Mouse (Mus musculus): ENCODE data around the gene Itpkc.

Itpkc gene

DNA sequence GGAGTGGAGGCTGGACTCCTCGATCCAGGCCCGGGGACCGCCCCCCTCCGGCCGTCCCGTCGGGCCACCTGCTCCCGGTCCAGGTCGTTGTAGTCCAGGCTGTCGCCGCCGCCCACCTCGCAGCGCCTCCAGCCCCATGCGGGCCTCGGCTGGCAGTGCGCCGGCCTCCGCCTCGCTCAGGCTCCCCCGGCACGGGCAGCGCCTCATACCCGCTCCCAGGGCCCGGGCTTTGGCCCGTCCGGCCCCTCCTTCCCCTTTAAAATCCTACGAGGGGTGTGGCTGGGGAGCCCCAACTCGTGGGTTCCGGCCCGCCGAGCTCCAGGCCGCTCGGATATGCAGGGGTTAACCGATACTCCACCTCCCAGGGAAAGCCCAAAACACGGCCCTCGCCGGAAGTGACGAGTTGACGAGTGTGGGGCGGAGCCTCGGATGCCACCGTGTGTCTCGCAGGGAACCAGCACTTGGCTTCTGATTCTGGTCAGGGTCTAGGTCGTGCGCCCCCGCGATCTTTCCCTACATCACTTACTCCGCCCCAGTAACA is at the start of gene Itpkc:
TSS of gene Itpkc (minus strand) at position 381 of the 541 bp plus-strand sequence.
- peak; percentile 89 for DNase-seq

DNA sequence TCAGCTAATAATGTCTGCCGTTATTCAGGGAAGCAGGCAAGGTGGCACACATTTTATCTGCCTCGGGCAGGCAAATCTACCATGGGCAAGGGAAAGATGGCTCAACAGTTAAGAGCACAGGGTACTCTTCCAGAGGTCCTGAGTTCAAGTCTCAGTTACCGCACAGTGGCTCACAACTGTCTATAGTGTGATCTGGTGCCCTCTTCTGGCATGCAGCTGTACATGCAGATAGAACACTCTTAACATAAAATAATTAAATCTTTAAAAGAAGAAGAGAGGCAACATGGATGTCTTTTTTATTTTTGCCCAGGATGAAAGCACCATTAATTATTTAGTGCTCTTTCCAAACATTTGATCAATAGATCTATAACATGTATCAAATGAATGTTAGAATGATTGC is 48.7 kb upstream of the Itpkc start:
- no peak for DNase-seq

DNA sequence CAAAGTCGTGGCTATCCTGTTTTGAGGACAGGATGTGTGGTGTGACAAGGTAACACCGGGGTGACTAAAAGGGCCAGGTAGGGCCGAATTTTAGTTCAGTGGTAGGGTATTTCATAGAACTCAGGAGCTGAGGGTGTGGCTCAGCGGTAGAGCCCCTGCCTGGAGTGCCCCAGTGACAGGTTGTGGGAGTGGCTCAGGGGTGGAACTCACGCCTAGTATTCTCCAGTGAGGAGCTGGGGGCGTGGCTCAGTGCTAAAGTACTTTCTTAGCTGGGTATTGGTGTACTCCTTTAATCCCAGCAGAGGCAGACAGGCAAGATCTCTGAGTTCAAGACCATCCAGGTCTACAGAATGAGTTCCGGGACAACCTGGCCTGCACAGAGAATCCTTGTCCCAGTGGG is 47.6 kb upstream of the Itpkc start:
- no peak for DNase-seq

DNA sequence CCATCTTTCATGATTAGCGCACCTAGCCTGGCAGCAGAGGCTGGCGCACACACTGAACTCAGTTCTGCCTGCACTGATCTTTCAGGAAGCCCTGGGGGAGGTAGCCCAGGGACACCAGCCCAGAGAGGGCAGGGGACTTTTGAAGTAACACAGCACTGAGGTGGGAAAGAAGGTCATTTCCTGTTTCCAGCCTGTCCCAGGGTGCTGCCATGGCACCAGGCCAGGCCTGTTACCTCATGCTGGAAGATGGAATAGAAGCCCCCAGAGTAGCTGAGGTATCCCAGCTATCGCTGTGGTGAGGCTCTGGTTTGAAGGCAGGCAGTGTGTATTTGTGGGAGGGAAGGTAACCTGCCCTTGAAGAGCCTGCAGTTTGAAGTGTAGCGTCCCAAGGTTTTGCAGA is 46.5 kb upstream of the Itpkc start:
- no peak for DNase-seq

DNA sequence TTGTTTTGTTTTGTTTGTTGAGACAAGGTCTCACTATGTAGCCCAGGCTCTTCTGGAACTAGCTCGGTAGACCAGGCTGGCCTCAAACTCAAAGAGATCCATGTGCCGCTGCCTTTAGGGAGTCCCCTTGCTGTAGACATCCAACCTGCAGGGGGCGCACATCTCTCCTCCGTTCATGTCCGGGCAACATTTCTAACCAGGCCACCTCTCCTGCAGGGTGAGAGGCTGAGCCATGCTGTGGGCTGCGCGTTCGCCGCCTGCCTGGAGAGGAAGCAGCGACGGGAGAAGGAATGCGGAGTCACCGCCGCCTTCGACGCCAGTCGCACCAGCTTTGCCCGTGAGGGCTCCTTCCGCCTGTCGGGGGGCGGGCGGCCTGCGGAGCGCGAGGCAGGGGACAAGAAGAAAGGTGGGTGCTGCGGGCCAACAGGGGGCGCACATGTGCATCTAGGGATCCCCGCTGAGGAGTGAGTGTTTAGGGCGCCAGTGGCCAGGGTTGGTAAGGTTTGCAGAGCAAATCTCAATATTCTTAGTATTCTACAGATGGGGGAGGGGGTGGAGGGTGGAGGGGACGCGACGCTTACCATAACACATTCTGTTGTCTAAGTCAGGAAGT is 45.4 kb upstream of the Itpkc start:
- DNase-seq, result no peak

DNA sequence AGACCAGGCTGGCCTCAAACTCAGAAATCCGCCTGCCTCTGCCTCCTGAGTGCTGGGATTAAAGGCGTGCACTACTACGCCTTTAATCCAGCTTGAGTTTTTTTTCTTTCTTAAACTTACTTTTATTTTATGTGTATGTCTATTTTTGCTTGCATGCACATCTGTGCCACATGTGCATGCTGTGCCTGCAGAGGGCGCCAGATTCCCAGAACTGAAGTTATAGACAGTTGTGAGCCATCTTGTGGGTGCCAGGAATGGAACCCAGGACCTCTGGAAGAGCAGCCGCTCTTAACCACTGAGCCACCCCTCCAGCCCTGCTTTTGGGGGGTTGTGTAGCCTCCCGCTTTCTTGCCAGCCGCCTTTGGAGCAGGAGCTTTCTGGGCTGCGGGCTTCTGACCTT is 43.0 kb upstream of the Itpkc start:
- no peak for DNase-seq

DNA sequence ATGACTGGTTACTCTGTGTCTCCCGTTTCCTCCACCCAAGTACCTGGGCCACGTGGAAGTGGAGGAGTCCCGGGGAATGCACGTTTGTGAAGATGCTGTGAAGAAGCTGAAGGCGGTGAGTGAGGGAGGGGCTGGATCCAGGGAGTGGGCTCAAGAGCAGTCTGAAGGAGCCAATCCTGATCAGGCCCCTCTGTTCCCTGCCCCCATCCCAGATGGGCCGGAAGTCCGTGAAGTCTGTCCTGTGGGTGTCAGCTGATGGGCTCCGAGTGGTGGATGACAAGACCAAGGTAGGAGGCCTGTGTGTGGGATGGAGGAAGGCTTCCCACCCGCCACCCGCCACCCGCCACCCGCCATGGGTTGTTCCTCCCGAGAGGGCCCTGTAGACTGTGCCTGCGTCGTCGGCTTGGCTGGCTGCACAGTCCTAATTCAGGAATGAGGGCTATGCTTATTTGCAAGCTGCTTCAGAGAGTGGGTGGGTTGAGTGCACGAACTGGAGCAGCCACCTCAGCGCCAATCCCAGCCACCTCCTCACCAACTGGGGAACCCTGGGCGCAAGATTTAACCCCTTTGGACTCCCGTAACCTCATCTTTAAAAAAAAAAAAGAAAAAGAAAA is 38.2 kb upstream of the Itpkc start:
- DNase-seq, result no peak

DNA sequence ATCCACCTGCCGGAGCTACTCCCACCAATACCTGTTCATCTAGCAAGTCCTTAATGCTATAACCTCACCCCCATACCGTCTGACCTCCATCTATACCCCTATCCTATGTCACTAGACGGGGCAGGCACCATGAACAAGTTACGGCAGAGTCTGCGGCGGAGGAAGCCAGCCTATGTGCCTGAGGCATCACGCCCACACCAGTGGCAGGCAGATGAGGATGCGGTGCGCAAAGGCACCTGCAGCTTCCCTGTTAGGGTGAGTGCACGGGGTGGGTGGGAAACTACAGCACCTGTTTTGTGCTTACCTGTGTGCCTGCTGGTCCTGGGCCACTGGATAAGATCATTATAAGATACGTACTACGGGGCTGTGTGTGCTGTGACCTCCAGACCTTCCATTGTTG is 36.3 kb upstream of the Itpkc start:
- DNase-seq, result no peak

DNA sequence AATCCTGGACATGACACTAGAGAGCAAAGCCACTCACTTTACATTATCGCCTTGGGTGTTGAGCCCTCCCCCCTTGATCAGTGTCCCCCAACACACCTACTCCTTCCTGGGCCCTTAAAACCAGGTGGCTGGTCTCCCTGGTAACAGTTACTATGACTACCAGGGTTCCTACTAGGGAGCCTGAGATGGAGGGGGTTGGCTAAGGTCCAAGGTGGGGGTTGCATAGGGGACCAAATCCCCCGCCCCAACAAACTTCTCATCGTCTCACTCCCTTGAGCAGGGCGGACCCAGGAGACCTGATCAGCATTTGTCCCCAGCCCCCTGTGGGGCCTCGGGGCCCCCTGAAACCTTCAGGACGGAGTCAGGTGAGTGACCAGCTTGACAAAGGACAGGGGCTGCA is 33.4 kb upstream of the Itpkc start:
- peak; percentile 40 for DNase-seq

DNA sequence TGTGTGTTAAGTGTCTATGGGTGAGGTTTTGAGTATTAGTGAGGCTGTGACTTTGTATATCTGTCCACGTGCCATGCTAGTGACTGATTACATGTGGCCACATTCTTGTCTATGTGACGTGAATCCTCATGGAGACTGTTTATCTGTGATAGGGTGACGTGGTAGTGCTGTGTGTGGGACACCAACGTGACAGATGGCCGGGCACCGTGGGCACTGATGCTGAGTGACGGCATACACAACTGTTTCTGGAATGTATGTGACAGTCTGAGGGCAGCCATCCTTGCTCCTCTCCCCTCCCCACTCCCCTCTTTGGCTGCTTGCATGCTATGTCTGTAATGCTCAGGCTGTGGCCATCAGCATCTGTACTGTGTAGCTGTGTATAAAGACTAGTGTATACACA is 32.4 kb upstream of the Itpkc start:
- peak; percentile 62 for DNase-seq

DNA sequence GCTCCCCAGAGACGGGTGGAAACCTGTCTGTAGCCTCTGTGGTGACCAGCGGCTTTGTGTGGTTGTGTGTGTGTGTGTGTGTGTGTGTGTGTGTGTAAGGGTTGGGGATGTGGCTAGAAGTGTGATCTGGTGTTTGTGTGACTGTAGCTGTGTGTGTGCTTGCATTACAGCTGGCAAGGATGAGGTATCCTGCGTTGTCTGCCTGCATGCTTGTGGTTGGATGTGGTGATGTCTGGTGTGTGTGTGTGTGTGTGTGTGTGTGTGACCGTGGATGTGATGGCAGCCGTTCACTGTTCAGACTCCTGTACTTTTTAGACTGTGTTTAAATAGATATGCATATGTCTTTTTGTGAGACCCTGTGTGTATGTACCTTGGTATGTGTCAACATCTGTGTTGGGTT is 31.3 kb upstream of the Itpkc start:
- peak; percentile 53 for DNase-seq

DNA sequence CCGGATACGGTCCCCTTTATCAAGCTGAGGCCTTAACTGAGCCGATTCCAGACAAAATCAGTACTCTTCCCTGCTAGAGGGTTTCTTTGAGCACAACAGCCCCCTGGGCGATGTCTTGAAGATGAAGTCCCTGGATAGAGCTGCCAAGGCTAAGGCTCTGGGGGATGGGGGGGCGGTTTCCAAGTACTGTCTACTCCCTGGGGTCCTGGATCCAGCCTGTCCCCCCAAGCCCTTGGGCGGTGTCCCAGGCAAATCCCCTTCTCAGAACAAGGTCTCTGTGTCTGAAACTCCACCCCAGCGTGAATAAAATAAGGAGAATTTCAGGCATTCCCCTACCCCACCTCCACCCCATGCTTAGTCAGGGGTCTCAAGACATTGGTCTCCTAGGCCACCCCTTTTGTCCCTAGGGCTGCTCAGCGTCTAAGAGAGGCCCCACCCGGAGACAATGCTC is 30.8 kb upstream of the Itpkc start:
- peak; percentile 72 for DNase-seq

DNA sequence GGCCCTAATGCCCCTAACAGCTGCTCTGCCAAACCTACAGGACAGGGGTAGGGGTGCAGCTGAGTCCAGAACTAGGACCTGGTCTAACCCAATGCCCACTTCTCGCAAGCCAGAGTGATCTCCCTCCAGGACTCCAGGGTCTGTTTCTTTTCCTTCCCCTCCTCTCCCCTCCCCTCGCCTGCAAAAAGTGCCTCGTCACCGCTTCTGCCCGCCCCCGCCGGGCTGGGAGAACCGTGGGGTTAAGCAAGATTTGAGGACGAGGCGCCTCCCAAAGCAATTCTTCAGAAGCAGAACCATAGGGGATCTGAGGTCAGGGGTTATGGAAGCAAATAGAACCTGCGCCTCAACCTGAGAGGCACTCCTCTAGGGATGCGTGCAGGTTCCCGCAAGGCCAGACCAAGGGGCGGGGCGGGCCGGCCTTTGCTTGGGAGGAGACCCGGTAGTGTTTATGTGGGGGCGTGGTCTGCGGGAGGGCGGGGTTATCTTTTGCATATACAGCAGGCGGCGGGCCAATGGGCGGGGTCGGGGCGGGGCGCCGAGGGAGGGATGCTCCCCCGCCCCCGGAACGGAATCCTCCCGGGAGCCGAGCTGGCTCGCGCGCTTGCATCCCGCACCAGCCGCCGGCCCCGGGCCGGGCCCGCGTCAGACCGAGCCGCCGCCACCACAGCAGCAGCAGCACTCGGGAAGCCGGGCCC is 29.9 kb upstream of the Itpkc start, which contains the start of gene Numbl:
TSS of gene Numbl (plus strand) at position 229 of the 695 bp plus-strand sequence.
- peak; percentile 97 for DNase-seq

DNA sequence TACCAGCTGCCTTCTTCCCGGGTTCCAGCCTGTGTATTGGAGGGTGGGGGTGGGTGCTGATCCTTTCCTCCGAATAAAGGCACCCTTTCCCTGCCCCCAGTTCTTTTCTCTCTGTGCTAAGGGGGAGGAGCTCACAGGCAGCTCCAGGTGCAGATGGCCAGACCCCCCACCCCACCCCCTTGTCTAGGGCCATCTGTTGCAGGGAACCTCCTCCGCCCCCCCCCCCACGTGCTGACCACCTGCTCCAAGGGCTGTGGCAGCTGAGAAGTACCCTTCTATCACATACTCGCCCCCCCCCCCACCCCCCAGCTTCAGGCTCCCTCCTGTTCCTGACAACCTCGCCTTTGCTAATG is 29.4 kb upstream of the Itpkc start:
- peak; percentile 60 for DNase-seq

DNA sequence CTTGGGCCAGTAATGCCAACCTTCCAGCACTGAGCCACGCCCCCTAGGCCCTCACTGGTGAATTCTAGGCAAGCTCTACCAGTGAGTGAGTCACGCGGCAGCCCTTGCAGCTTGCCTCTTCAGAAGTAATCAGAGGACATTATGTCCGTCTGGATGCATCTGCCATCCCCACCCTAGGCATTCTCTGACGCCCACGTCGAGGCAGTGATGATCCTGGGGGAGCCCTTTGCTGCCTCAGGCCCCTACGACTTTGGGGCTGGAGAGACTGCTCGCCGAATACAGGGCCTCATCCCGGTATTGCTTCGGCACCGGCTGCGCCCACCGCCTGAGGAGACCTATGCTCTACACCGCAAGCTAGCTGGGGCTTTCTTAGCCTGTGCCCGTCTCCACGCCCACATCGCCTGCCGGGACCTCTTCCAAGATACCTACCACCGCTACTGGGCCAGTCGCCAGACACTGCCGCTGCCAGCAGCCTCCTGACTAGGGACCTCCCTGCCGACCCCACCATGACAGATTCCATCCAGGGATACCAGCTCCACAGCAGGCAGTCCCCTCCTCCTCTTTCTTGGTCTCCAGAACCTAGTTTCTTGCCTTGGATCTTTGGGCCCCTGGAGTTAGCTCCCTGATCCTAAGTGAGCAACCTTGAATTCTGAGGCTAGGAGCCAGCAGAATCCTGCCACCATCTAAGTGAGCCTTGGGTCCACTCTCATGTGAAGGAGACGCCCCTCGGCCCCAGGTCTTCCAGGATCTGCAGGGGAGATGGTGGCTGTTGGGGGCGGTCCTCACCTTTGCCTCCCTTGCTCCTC is 28.8 kb upstream of the Itpkc start:
- peak; percentile 83 for DNase-seq

DNA sequence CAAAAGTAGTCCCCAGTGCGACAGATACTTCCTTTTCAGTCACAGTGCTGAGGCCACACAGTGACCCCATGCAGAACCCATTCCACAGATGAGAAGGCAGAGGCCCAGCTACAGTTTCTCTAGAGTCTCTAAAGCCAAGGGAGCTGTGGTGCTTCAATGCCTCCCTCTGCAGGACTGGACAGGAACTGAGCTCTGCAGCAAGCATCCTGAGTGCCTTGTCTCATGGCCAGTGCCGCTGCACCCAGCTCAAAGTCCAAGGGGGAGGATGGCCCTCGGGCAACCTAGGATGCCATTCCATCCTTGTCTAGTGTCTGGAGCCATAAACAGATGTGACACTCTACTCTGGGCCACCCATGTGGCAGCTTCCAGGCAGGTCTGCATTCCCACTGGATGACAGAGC is 27.3 kb upstream of the Itpkc start:
- peak; percentile 60 for DNase-seq

DNA sequence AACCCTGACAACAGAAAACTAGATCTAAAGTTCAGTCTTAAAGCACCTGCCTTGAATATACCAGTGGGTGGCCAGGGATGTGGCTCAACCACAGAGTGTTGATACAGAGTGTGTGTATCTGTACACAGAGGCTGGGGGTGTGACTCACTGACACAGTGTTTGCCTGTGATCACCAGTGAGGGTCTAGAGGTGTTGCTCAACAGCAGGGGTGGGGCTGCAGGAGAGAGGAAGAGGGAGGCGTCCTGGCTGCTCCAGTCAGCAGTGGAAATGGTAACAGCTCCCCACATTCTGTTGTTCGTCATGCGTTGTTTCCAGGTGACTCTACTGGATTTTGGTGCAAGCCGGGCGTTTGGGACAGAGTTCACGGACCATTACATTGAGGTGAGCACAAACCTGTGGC is 23.5 kb upstream of the Itpkc start:
- DNase-seq, result no peak

DNA sequence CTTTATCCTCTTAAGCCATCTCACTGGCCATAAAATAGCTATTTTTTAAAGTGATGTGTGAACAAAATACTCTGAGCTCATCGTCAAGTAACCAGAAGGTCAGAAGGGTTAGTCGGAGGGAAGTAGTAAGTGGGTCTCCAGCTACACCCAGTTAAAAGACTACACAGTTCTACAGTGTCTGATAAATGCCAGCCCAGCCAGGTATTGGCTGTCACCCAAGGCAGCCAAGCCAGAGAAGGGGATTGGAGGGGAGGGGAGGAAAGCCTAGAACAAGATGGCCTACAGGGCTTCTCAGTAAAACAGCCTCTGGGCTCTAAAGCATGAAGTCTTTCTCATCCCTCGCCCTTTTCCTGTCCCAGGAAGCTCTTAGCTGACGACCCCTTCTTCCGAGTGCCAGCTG is 21.5 kb upstream of the Itpkc start:
- DNase-seq, result no peak

DNA sequence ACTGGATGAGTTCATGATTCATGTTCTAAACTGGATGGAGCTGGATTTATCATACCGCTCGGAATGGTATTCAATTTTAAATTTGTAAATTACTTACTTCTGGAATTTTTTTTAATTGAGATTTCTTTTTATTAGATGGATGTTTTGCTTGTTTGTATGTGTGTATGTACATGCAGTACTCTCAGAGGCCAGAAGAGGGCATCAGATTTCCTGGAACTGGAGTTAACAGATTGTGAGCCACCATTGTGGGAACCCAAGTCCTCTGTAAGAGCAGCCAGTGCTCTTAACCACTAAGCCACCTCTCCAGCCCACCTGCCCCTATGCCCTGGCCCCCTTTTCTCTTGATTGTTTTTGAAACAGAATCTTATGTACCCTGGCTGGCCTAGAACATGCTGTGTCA is 20.7 kb upstream of the Itpkc start:
- no peak for DNase-seq

DNA sequence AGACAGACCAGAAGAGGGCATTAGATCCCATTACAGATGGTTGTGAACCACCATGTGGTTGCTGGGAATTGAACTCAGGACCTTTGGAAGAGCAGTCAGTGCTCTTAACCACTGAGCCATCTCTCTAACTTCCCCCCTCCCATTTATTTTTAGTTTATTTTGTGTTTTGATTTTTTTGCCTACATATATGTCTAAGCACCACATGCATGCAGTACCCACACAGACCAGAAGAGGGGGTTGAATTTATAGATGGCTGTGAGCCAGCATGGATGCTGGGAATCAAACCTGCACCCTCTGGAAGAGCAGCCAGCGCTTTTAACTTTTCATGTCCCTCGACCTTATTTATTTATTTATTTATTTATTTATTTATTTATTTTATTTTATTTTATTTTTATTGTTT is 15.6 kb upstream of the Itpkc start:
- peak; percentile 46 for DNase-seq

DNA sequence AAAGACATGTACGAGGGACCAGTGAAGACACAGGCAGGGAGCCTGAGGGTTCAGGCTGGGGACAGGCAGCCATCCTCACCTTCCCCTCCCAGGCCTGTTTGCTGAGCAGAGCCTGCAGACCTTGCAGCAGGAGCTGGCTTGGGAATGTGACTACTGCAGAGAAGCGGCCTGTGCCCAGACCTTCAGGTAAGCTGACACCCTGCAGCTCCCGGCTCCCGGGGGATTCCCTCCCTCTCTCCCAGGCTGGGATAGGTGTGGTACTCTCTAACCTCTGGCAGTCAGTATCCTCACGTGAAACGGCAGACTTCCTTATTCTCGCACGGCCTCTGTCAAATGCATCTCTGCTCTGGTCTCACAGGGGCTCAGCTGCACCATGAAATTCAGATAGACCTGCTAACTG is 14.8 kb upstream of the Itpkc start:
- DNase-seq, result no peak

DNA sequence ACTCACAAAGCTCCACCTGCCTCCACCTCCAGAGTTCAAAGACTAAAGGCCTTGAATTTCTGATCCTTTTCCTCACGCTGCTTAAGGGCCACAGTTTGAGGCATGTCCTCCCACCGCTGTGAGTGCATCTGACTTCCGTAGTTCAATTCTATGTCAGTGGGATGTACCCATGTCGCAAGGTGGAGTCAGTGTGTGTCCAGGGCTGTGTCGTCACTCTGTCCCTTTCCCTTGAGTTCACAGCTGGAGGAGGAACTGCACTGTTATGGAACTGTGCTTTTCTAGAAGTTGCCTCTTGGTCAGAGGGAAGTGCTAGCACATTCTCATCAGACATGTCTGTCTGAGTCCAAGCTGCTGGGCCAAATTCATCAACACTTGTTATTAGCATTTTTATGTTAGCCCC is 10.1 kb upstream of the Itpkc start:
- DNase-seq, result no peak

DNA sequence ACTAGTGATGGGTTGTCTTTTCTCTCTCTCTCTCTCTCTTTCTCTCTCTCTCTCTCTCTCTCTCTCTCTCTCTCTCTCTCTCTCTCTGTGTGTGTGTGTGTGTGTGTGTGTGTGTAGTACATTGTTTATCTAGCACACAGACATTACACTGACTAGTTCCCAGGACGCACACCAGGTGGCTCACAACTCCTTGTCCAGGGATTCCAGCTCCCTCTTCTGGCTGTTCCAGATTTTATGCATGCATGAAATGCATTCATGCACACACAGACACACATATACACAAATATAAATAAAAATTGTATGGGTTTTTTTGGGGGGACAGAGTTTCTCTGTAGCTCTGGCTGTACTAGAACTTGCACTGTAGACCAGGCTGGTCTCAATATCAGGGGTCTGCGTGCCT is 9.1 kb upstream of the Itpkc start:
- DNase-seq, result no peak

All from cerebellum, adult 9-10 months (tissue).